10 mouse cellular contexts compared by ENCODE assay signal in genomic region chr9:106147851-106148431, GRCm38 (mm10). TPM values are rescaled to one million over a fixed set of nuclear protein-coding genes. Genes with fewer than 3 reads are reported as not detected.
DNase-seq lines count a peak whose midpoint lies in the region; ATAC-seq lines count a peak whose summit lies in the region.
"Had no signal": no experiment of that assay in that cellular context is flagged by ENCODE, and none has a peak within 500 bp of the region (broad histone marks: within the 10 kb centered on the region; RNA-seq: fewer than 3 reads in every experiment).

No protein-coding gene starts in this region.

- no peaks in the 10 kb centered on the region for H3K9me3 ChIP-seq in kidney, embryonic 15.5 days (replicated peaks)
- no peaks in the 10 kb centered on the region for H3K9me3 ChIP-seq in forebrain, embryonic 12.5 days
- no peaks in the 10 kb centered on the region for H3K9me3 ChIP-seq in limb, embryonic 15.5 days

- H3K27ac ChIP-seq in kidney, embryonic 15.5 days = no peak overlapping the region
- H3K27ac ChIP-seq in forebrain, embryonic 12.5 days = peak overlapping the region; percentile 89
- H3K27ac ChIP-seq in limb, embryonic 15.5 days = no peak overlapping the region

- peaks cover 51% of the 10 kb centered on the region for H3K27me3 ChIP-seq in kidney, embryonic 15.5 days
- peaks cover 52% of the 10 kb centered on the region for H3K27me3 ChIP-seq in forebrain, embryonic 12.5 days
- H3K27me3 ChIP-seq in limb, embryonic 15.5 days = peaks cover 62% of the 10 kb centered on the region

- peak; percentile 61 for ATAC-seq in kidney, embryonic 15.5 days (replicated peaks; ENCODE audit: low FRiP score)
- ATAC-seq in forebrain, embryonic 12.5 days (ENCODE audit: low FRiP score) = peak; percentile 50
- no peak; the same call in 1 of the 2 replicates for ATAC-seq in limb, embryonic 15.5 days (ENCODE audit: insufficient number of reproducible peaks, low FRiP score, low TSS enrichment, low read depth)

- intact Hi-C loops in left cerebral cortex, postnatal 14 days (cut with DNase I) = no loop called here

- WGBS in kidney, embryonic 15.5 days = 3% methylated on average over 10 of the region's 10 CpGs
- WGBS in forebrain, embryonic 12.5 days = 3% methylated on average over 10 of the region's 10 CpGs
- 4% methylated on average over 10 of the region's 10 CpGs for WGBS in limb, embryonic 15.5 days

- peak overlapping the region; percentile 45 for H3K4me3 ChIP-seq in kidney, embryonic 15.5 days (replicated peaks)
- H3K4me3 ChIP-seq in forebrain, embryonic 12.5 days (replicated peaks) = peak overlapping the region; percentile 71
- peak overlapping the region; percentile 38 for H3K4me3 ChIP-seq in limb, embryonic 15.5 days

- H3K36me3 ChIP-seq in kidney, embryonic 15.5 days = no peaks in the 10 kb centered on the region
- H3K36me3 ChIP-seq in forebrain, embryonic 12.5 days (replicated peaks) = peaks cover 20% of the 10 kb centered on the region
- H3K36me3 ChIP-seq in limb, embryonic 15.5 days = no peaks in the 10 kb centered on the region

- H3K9ac ChIP-seq in kidney, embryonic 15.5 days = no peak overlapping the region; the same call in 1 of the 2 replicates
- H3K9ac ChIP-seq in forebrain, embryonic 12.5 days = peak overlapping the region; percentile 90
- no peak overlapping the region for H3K9ac ChIP-seq in limb, embryonic 15.5 days

- DNase-seq in kidney, postnatal 10 days = no peak
- peak; percentile 32 for DNase-seq in retina, embryonic 14.5 days (ENCODE audit: low spot score)
- no peak for DNase-seq in thymus, adult 18-20 months
- DNase-seq in thymus, postnatal 36 days = no peak
- no peak for DNase-seq in left cerebral cortex, postnatal 14 days (ENCODE audit: low spot score in 2 of 2)
- DNase-seq: cerebellum, adult 9-10 months had no signal

- peaks cover 20% of the 10 kb centered on the region for H3K4me1 ChIP-seq in kidney, embryonic 15.5 days
- peaks cover 48% of the 10 kb centered on the region for H3K4me1 ChIP-seq in forebrain, embryonic 12.5 days
- peaks cover 15% of the 10 kb centered on the region for H3K4me1 ChIP-seq in limb, embryonic 15.5 days

- peak overlapping the region; percentile 80 for H3K4me2 ChIP-seq in kidney, embryonic 15.5 days
- H3K4me2 ChIP-seq in forebrain, embryonic 12.5 days = peak overlapping the region; percentile 69
- peak overlapping the region; percentile 70 for H3K4me2 ChIP-seq in limb, embryonic 15.5 days

RNA-seq across cellular contexts. Expression of gene Glyctk, which starts 10.0 kb away (rescaled TPM):
- polyA plus RNA-seq in kidney, embryonic 15.5 days (2015; fragmentation: Nextera tagmentation; extraction: Ambion mirVana) = 7.9 and 9.4 TPM in 2 replicates
- 9.1 and 10.2 TPM in 2 replicates for polyA plus RNA-seq in forebrain, embryonic 12.5 days (2016; fragmentation: Nextera tagmentation; extraction: Ambion mirVana)
- 2.5 TPM in 2 replicates for polyA plus RNA-seq in limb, embryonic 15.5 days (2015; fragmentation: Nextera tagmentation; extraction: Ambion mirVana)
- 1 to 10 TPM; 4.8 to 5.6 TPM for total RNA-seq in left cerebral cortex, postnatal 14 days (2021)

RNA-seq across cellular contexts. Expression of gene Wdr82, which starts 22.8 kb away (rescaled TPM):
- 21.9 and 28.3 TPM in 2 replicates for polyA plus RNA-seq in kidney, embryonic 15.5 days (2015; fragmentation: Nextera tagmentation; extraction: Ambion mirVana)
- 38.1 and 41.2 TPM in 2 replicates for polyA plus RNA-seq in forebrain, embryonic 12.5 days (2016; fragmentation: Nextera tagmentation; extraction: Ambion mirVana)
- 23.5 and 29.2 TPM in 2 replicates for polyA plus RNA-seq in limb, embryonic 15.5 days (2015; fragmentation: Nextera tagmentation; extraction: Ambion mirVana)
- 100 to 1,000 TPM; 146 to 149 TPM for total RNA-seq in left cerebral cortex, postnatal 14 days (2021)

RNA-seq across cellular contexts. Expression of gene Col6a4, which starts 51.4 kb away (rescaled TPM):
- polyA plus RNA-seq in kidney, embryonic 15.5 days (2015; fragmentation: Nextera tagmentation; extraction: Ambion mirVana) = 0.55 and 0.64 TPM in 2 replicates
- 0.27 and 0.70 TPM in 2 replicates for polyA plus RNA-seq in forebrain, embryonic 12.5 days (2016; fragmentation: Nextera tagmentation; extraction: Ambion mirVana)
- polyA plus RNA-seq in limb, embryonic 15.5 days (2015; fragmentation: Nextera tagmentation; extraction: Ambion mirVana) = 0.26 and 0.47 TPM in 2 replicates
- total RNA-seq in left cerebral cortex, postnatal 14 days (2021) = 1 to 10 TPM; 2.5 to 3.3 TPM
- total RNA-seq: MEL had no signal

RNA-seq across cellular contexts. Expression of gene Ppm1m, which starts 51.6 kb away (rescaled TPM):
- polyA plus RNA-seq in kidney, embryonic 15.5 days (2015; fragmentation: Nextera tagmentation; extraction: Ambion mirVana) = 49.0 and 55.1 TPM in 2 replicates
- 29.6 and 33.3 TPM in 2 replicates for polyA plus RNA-seq in forebrain, embryonic 12.5 days (2016; fragmentation: Nextera tagmentation; extraction: Ambion mirVana)
- 48.6 and 52.2 TPM in 2 replicates for polyA plus RNA-seq in limb, embryonic 15.5 days (2015; fragmentation: Nextera tagmentation; extraction: Ambion mirVana)
- total RNA-seq in left cerebral cortex, postnatal 14 days (2021) = 10 to 100 TPM; 16.8 to 19.0 TPM

RNA-seq across cellular contexts. Expression of gene Twf2, which starts 55.0 kb away (rescaled TPM):
- polyA plus RNA-seq in kidney, embryonic 15.5 days (2015; fragmentation: Nextera tagmentation; extraction: Ambion mirVana) = 67.0 and 73.4 TPM in 2 replicates
- 53.9 and 59.3 TPM in 2 replicates for polyA plus RNA-seq in forebrain, embryonic 12.5 days (2016; fragmentation: Nextera tagmentation; extraction: Ambion mirVana)
- 60.0 and 68.5 TPM in 2 replicates for polyA plus RNA-seq in limb, embryonic 15.5 days (2015; fragmentation: Nextera tagmentation; extraction: Ambion mirVana)
- total RNA-seq in left cerebral cortex, postnatal 14 days (2021) = 10 to 100 TPM; 61.6 to 64.0 TPM
